ENCODE assay signal across 12 mouse cellular contexts in the genomic region with DNA sequence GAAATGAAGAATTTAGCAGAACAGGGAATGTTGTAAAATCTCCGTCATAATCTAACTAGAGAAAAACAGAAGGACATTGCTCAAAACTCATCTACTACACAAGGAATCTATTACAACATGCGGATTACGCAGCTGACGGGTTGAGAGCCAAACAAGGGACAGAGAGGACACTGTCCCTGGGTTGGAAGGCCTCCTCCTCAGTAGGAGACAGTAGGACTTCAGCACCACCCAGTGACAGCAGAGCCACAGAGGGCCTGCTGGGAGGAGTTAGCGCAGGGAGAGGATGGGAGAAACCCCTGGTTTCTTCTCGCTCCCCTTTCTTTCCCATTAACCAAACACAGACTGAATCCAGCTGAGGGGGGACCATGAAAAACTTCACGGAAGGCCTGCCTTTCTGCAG. TPM values are rescaled to one million over a fixed set of nuclear protein-coding genes. Genes with fewer than 3 reads are reported as not detected.
DNase-seq lines count a peak whose midpoint lies in the region; ATAC-seq and TF ChIP-seq lines count a peak whose summit lies in the region.
"Had no signal": no experiment of that assay in that cellular context is flagged by ENCODE, and none has a peak within 500 bp of the region (broad histone marks: within the 10 kb centered on the region; RNA-seq: fewer than 3 reads in every experiment).

No protein-coding gene starts in this region.

- 55% methylated on average over 7 of the region's 7 CpGs for WGBS in kidney, postnatal 0 days
- WGBS in kidney, embryonic 14.5 days: 63% methylated on average over 7 of the region's 7 CpGs

- H3K4me2 ChIP-seq in kidney, postnatal 0 days (ENCODE audit: low read length): no peak overlapping the region
- H3K4me2 ChIP-seq in kidney, embryonic 14.5 days (replicated peaks; ENCODE audit: low read depth, low read length): no peak overlapping the region
- H3K4me2 ChIP-seq: lung, embryonic 15.5 days had no signal

- TF ChIP-seq CTCF in kidney, postnatal 0 days (IDR thresholded peaks at IDR 0.05; ENCODE audit: low read depth): peak; percentile 48; the same call in 1 of the 2 replicates
- peak; percentile 11; the same call in 1 of the 2 replicates for TF ChIP-seq CTCF in testis, adult 2 months (IDR thresholded peaks at IDR 0.05; ENCODE audit: control insufficient read depth, insufficient read depth, insufficient replicate concordance, low read depth, low read length)

- no peaks in the 10 kb centered on the region for H3K9me3 ChIP-seq in kidney, postnatal 0 days (replicated peaks; ENCODE audit: low read length)
- H3K9me3 ChIP-seq in kidney, embryonic 14.5 days (ENCODE audit: control insufficient read depth, low read length): no peaks in the 10 kb centered on the region
- H3K9me3 ChIP-seq: lung, embryonic 15.5 days had no signal

- no peak for TF ChIP-seq POLR2A in testis, adult 2 months (IDR thresholded peaks at IDR 0.05; ENCODE audit: control insufficient read depth, low read depth, low read length)

- peak; percentile 14 for DNase-seq in cerebellum, adult 11-12 months
- no peak for DNase-seq in cerebellum, postnatal 10 days
- peak; percentile 63 for DNase-seq in kidney, postnatal 0 days (ENCODE audit: low spot score)
- DNase-seq in testis, postnatal 14 days (ENCODE audit: low spot score): no peak
- no peak for DNase-seq in urinary bladder, postnatal 14 days (ENCODE audit: low spot score)
- no peak for DNase-seq in MN1 (ENCODE audit: low spot score)
- DNase-seq: gastrocnemius, adult 2 months; kidney, adult 8-10 months; thymus, postnatal 14 days had no signal

- H3K27me3 ChIP-seq in kidney, postnatal 0 days (ENCODE audit: insufficient read depth, low read length): no peaks in the 10 kb centered on the region
- H3K27me3 ChIP-seq in kidney, embryonic 14.5 days (ENCODE audit: control insufficient read depth, insufficient read depth, low read length): no peaks in the 10 kb centered on the region
- no peaks in the 10 kb centered on the region for H3K27me3 ChIP-seq in testis, adult 2 months (ENCODE audit: control insufficient read depth, insufficient read depth, low read length)
- H3K27me3 ChIP-seq: lung, embryonic 15.5 days had no signal

- no peak overlapping the region for H3K27ac ChIP-seq in kidney, postnatal 0 days
- no peak overlapping the region for H3K27ac ChIP-seq in kidney, embryonic 14.5 days (ENCODE audit: low read depth, low read length)
- no peak overlapping the region for H3K27ac ChIP-seq in testis, adult 2 months (ENCODE audit: control insufficient read depth, insufficient read depth, low read depth, low read length)
- H3K27ac ChIP-seq: gastrocnemius, adult 2 months; lung, embryonic 15.5 days had no signal

- no peak overlapping the region for H3K4me3 ChIP-seq in kidney, postnatal 0 days (replicated peaks; ENCODE audit: low read depth, low read length)
- no peak overlapping the region for H3K4me3 ChIP-seq in kidney, embryonic 14.5 days (ENCODE audit: low read length)
- H3K4me3 ChIP-seq in testis, adult 2 months (ENCODE audit: control insufficient read depth, low read depth, low read length): no peak overlapping the region
- H3K4me3 ChIP-seq: gastrocnemius, adult 2 months; lung, embryonic 15.5 days had no signal

- H3K4me1 ChIP-seq in kidney, postnatal 0 days (replicated peaks; ENCODE audit: insufficient read depth, low read length): 0 out of 2 replicates have a peak, but pooled peaks cover 3% of the 10 kb centered on the region
- H3K4me1 ChIP-seq in kidney, embryonic 14.5 days (ENCODE audit: control insufficient read depth, insufficient read depth, low read length): no peaks in the 10 kb centered on the region
- peaks cover 3% of the 10 kb centered on the region; the same call in 1 of the 2 replicates for H3K4me1 ChIP-seq in testis, adult 2 months (ENCODE audit: control insufficient read depth, insufficient read depth, low read length)

- ATAC-seq in kidney, postnatal 0 days (replicated peaks; ENCODE audit: low FRiP score, low read depth): no peak
- ATAC-seq in kidney, embryonic 14.5 days (ENCODE audit: low FRiP score, low TSS enrichment): no peak

- no peak overlapping the region for H3K9ac ChIP-seq in kidney, postnatal 0 days (ENCODE audit: low read depth, low read length)
- no peak overlapping the region for H3K9ac ChIP-seq in kidney, embryonic 14.5 days (ENCODE audit: low read depth, low read length)
- H3K9ac ChIP-seq: lung, embryonic 15.5 days had no signal

- H3K36me3 ChIP-seq in kidney, postnatal 0 days (ENCODE audit: insufficient read depth, low read length): no peaks in the 10 kb centered on the region
- no peaks in the 10 kb centered on the region for H3K36me3 ChIP-seq in kidney, embryonic 14.5 days (ENCODE audit: control insufficient read depth, insufficient read depth, low read length)
- no peaks in the 10 kb centered on the region for H3K36me3 ChIP-seq in testis, adult 2 months (ENCODE audit: control insufficient read depth, insufficient read depth, low read length)
- H3K36me3 ChIP-seq: lung, embryonic 15.5 days had no signal

RNA-seq across cellular contexts. Expression of gene Degs1, which starts 5.2 kb away (rescaled TPM):
- 169 and 179 TPM in 2 replicates for polyA plus RNA-seq in kidney, postnatal 0 days (2015; fragmentation: Nextera tagmentation; extraction: Ambion mirVana)
- polyA plus RNA-seq in kidney, embryonic 14.5 days (2014; fragmentation: Nextera tagmentation; extraction: Ambion mirVana): 103 and 118 TPM in 2 replicates
- polyA plus RNA-seq in testis, adult 2 months (2012; rRNA removed): 10.6 and 10.9 TPM in 2 replicates

RNA-seq across cellular contexts. Expression of gene Fbxo28, which starts 53.6 kb away (rescaled TPM):
- polyA plus RNA-seq in kidney, postnatal 0 days (2015; fragmentation: Nextera tagmentation; extraction: Ambion mirVana): 17.1 and 17.8 TPM in 2 replicates
- 20.3 and 27.3 TPM in 2 replicates for polyA plus RNA-seq in kidney, embryonic 14.5 days (2014; fragmentation: Nextera tagmentation; extraction: Ambion mirVana)
- 6.8 and 7.9 TPM in 2 replicates for polyA plus RNA-seq in testis, adult 2 months (2012; rRNA removed)

Comparison
In these comparisons a context has a peak if more than half of its experiments do, and no peak if none do; other contexts are left out.
1. DNase-seq: peak in cerebellum, adult 11-12 months (single experiment) and kidney, postnatal 0 days (single experiment); none in cerebellum, postnatal 10 days (0 of 2), testis, postnatal 14 days (single experiment), urinary bladder, postnatal 14 days (single experiment) and MN1 (single experiment).